In genomic region chr16:32665851-32666665, GRCm38 (mm10) we compare ENCODE assay signal across 8 mouse cellular contexts. TPM values are rescaled to one million over a fixed set of nuclear protein-coding genes. Genes with fewer than 3 reads are reported as not detected.
DNase-seq lines count a peak whose midpoint lies in the region; ATAC-seq and TF ChIP-seq lines count a peak whose summit lies in the region.

No protein-coding gene starts in this region.

- DNase-seq in layer of hippocampus, adult 2 months (ENCODE audit: low spot score in 2 of 2): no peak
- DNase-seq in layer of hippocampus, postnatal 14 days (ENCODE audit: low spot score in 2 of 2): no peak
- DNase-seq in c-Kit-positive CD71-positive TER-119-negative erythroid progenitor cells, embryonic 14.5 days (ENCODE audit: low read depth): peak; percentile 81
- peak; percentile 52 for DNase-seq in heart, postnatal 0 days (ENCODE audit: low spot score)
- peak; percentile 67 for DNase-seq in liver, adult 2 months (ENCODE audit: extremely low read depth, low read depth, low spot score)
- no peak for DNase-seq in ovary, adult 18-20 months (ENCODE audit: low spot score)

- no peaks in the 10 kb centered on the region for H3K9me3 ChIP-seq in heart, postnatal 0 days (replicated peaks; ENCODE audit: control insufficient read depth, low read length)
- no peaks in the 10 kb centered on the region for H3K9me3 ChIP-seq in neural tube, embryonic 15.5 days (replicated peaks)

- no peaks in the 10 kb centered on the region; the same call in 1 of the 2 replicates for H3K36me3 ChIP-seq in heart, postnatal 0 days (replicated peaks; ENCODE audit: control insufficient read depth, insufficient read depth, low read length)
- no peaks in the 10 kb centered on the region for H3K36me3 ChIP-seq in liver, adult 2 months (ENCODE audit: control insufficient read depth, insufficient read depth, low read length)
- H3K36me3 ChIP-seq in neural tube, embryonic 15.5 days: peaks cover 17% of the 10 kb centered on the region

- no peak overlapping the region for H3K9ac ChIP-seq in heart, postnatal 0 days (replicated peaks; ENCODE audit: low read depth, low read length)
- H3K9ac ChIP-seq in liver, adult 2 months (ENCODE audit: low read depth, low read length): peak overlapping the region; percentile 4
- H3K9ac ChIP-seq in neural tube, embryonic 15.5 days (replicated peaks): no peak overlapping the region

- TF ChIP-seq POLR2A in liver, adult 2 months (IDR thresholded peaks at IDR 0.05; ENCODE audit: extremely low read depth, insufficient read depth, low read length): no peak

- no peaks in the 10 kb centered on the region for H3K79me2 ChIP-seq in liver, adult 2 months (ENCODE audit: control insufficient read depth, insufficient read depth, low read length)

- no peak overlapping the region for H3K4me3 ChIP-seq in layer of hippocampus, adult 2 months
- H3K4me3 ChIP-seq in heart, postnatal 0 days (ENCODE audit: low read depth, low read length): no peak overlapping the region
- H3K4me3 ChIP-seq in liver, adult 2 months (ENCODE audit: insufficient read depth, low read depth, low read length): no peak overlapping the region
- H3K4me3 ChIP-seq in neural tube, embryonic 15.5 days (replicated peaks): no peak overlapping the region

- no peaks in the 10 kb centered on the region for H3K27me3 ChIP-seq in heart, postnatal 0 days (ENCODE audit: control insufficient read depth, insufficient read depth, low read length)
- no peaks in the 10 kb centered on the region for H3K27me3 ChIP-seq in liver, adult 2 months (ENCODE audit: control insufficient read depth, insufficient read depth, low read length)
- H3K27me3 ChIP-seq in neural tube, embryonic 15.5 days (replicated peaks): no peaks in the 10 kb centered on the region

- H3K27ac ChIP-seq in layer of hippocampus, adult 2 months: peak overlapping the region; percentile 34; the same call in 1 of the 2 replicates
- peak overlapping the region; percentile 79 for H3K27ac ChIP-seq in heart, postnatal 0 days (ENCODE audit: low read depth)
- peak overlapping the region; percentile 93 for H3K27ac ChIP-seq in liver, adult 2 months (replicated peaks; ENCODE audit: insufficient read depth, low read depth, low read length)
- H3K27ac ChIP-seq in neural tube, embryonic 15.5 days (replicated peaks): 0 out of 2 replicates have a peak overlapping the region, but pooled peaks have one; percentile 51

- peak; percentile 68 for ATAC-seq in heart, postnatal 0 days (ENCODE audit: insufficient read depth, low read depth)
- ATAC-seq in neural tube, embryonic 15.5 days (ENCODE audit: low FRiP score): no peak
- no peak for ATAC-seq in monocyte, adult 5-6 weeks (replicated peaks; ENCODE audit: insufficient number of reproducible peaks, low FRiP score, low TSS enrichment, poor library complexity, severe bottlenecking)

- peaks cover 42% of the 10 kb centered on the region for H3K4me1 ChIP-seq in heart, postnatal 0 days (ENCODE audit: control insufficient read depth, insufficient read depth)
- peaks cover 26% of the 10 kb centered on the region for H3K4me1 ChIP-seq in liver, adult 2 months (ENCODE audit: control insufficient read depth, insufficient read depth, low read length)
- peaks cover 62% of the 10 kb centered on the region for H3K4me1 ChIP-seq in neural tube, embryonic 15.5 days

- WGBS in heart, postnatal 0 days: 13% methylated on average over 11 of the region's 11 CpGs
- 26% methylated on average over 11 of the region's 11 CpGs for WGBS in liver, adult 2 months
- WGBS in neural tube, embryonic 15.5 days: 44% methylated on average over 11 of the region's 11 CpGs

- no peak overlapping the region for H3K4me2 ChIP-seq in heart, postnatal 0 days (ENCODE audit: low read depth, low read length)
- no peak overlapping the region for H3K4me2 ChIP-seq in neural tube, embryonic 15.5 days

- TF ChIP-seq CTCF in layer of hippocampus, adult 2 months (conservative IDR thresholded peaks at IDR 0.05): no peak
- no peak for TF ChIP-seq CTCF in heart, postnatal 0 days (IDR thresholded peaks at IDR 0.05; ENCODE audit: low read depth)
- no peak for TF ChIP-seq CTCF in liver, adult 2 months (IDR thresholded peaks at IDR 0.05; ENCODE audit: low read depth, low read length)

- no peak for TF ChIP-seq EP300 in heart, postnatal 0 days (IDR thresholded peaks at IDR 0.05; ENCODE audit: low read depth)

RNA-seq across cellular contexts. Expression of gene Tnk2, which starts 22.4 kb away (rescaled TPM):
- 100 to 1,000 TPM; 210 to 212 TPM for total RNA-seq in layer of hippocampus, adult 2 months (2021)
- 100 to 1,000 TPM; 120 to 124 TPM for total RNA-seq in layer of hippocampus, postnatal 14 days (2021)
- 9.4 and 14.2 TPM in 2 replicates for total RNA-seq in heart, postnatal 0 days (2014; rRNA removed; ENCODE audit: low replicate concordance)
- polyA plus RNA-seq in heart, postnatal 0 days (2015; fragmentation: Nextera tagmentation; extraction: Ambion mirVana): 6.0 and 7.0 TPM in 2 replicates
- 1.9 and 4.9 TPM in 2 replicates for total RNA-seq in liver, adult 2 months (2014; rRNA removed)
- polyA plus RNA-seq in liver, adult 2 months (2012; rRNA removed): 33.4 and 35.7 TPM in 2 replicates
- polyA plus RNA-seq in neural tube, embryonic 15.5 days (2015; fragmentation: Nextera tagmentation; extraction: Ambion mirVana): 20.0 and 23.2 TPM in 2 replicates
- 16.2 to 63.7 TPM (median 26.3 TPM) in 3 replicates for total RNA-seq in monocyte, adult 5-6 weeks (2017)

RNA-seq across cellular contexts. Expression of gene Tfrc, which starts 57.3 kb away (rescaled TPM):
- total RNA-seq in layer of hippocampus, adult 2 months (2021): 10 to 100 TPM; 70.3 to 72.3 TPM
- total RNA-seq in layer of hippocampus, postnatal 14 days (2021): 100 to 1,000 TPM in 1 of 2 experiments, 10 to 100 TPM in 1; 83.5 to 111 TPM
- 35.3 and 71.7 TPM in 2 replicates for total RNA-seq in heart, postnatal 0 days (2014; rRNA removed; ENCODE audit: low replicate concordance)
- 46.5 and 57.1 TPM in 2 replicates for polyA plus RNA-seq in heart, postnatal 0 days (2015; fragmentation: Nextera tagmentation; extraction: Ambion mirVana)
- 16.0 and 36.5 TPM in 2 replicates for total RNA-seq in liver, adult 2 months (2014; rRNA removed)
- polyA plus RNA-seq in liver, adult 2 months (2012; rRNA removed): 3.9 and 4.4 TPM in 2 replicates
- polyA plus RNA-seq in neural tube, embryonic 15.5 days (2015; fragmentation: Nextera tagmentation; extraction: Ambion mirVana): 32.7 and 33.1 TPM in 2 replicates
- total RNA-seq in monocyte, adult 5-6 weeks (2017): 24.5 to 52.2 TPM (median 43.5 TPM) in 3 replicates

Comparison
In these comparisons a context has a peak if more than half of its experiments do, and no peak if none do; other contexts are left out.
1. DNase-seq: peak in c-Kit-positive CD71-positive TER-119-negative erythroid progenitor cells, embryonic 14.5 days (single experiment), heart, postnatal 0 days (single experiment) and liver, adult 2 months (single experiment); none in layer of hippocampus, adult 2 months (0 of 2), layer of hippocampus, postnatal 14 days (0 of 2) and ovary, adult 18-20 months (single experiment).
2. H3K27ac ChIP-seq: peak in every context shown above with its lines; median percentile 93 in liver, adult 2 months; 79 in heart, postnatal 0 days; 51 in neural tube, embryonic 15.5 days; 34 in layer of hippocampus, adult 2 months.